Mouse (Mus musculus): ENCODE measurements at regions not wholly inside any gene's neighbourhood (a gene's known extent, or its start where the extent isn't known, plus 50 kb on each side); places are given as distances from the start of the nearest gene placed in this dataset.

GRCm38 (mm10) chr6:31129987-31130386 is 171.1 kb upstream of the Klf14 start:
- Histone ChIP-seq H3K9me3 (ENCODE audit: control insufficient read depth, low read length) (no peaks in the 10 kb centered on the region), H3K4me2 (ENCODE audit: low read depth, low read length) (no peak overlapping the region), H3K27ac (ENCODE audit: low read length) (no peak overlapping the region), H3K27me3 (ENCODE audit: control insufficient read depth, insufficient read depth, low read depth, low read length) (no peaks in the 10 kb centered on the region), H3K4me1 (replicated peaks; ENCODE audit: control insufficient read depth, insufficient read depth, low read length) (peaks cover 9% of the 10 kb centered on the region), H3K9ac (ENCODE audit: low read length) (no peak overlapping the region), H3K36me3 (ENCODE audit: control insufficient read depth, insufficient read depth, low read length) (no peaks in the 10 kb centered on the region), H3K4me3 (ENCODE audit: low read length) (no peak overlapping the region)
- WGBS, result 62% methylated on average over 7 of the region's 7 CpGs
- no peak for ATAC-seq (ENCODE audit: low read depth)

- no peak for ATAC-seq (ENCODE audit: low read depth)
- H3K9me3 ChIP-seq (ENCODE audit: control insufficient read depth, low read length), result no peaks in the 10 kb centered on the region
- WGBS, result 75% methylated on average over 1 of the region's 1 CpGs
Measured at GRCm38 (mm10) chr6:31130522-31130921, 171.6 kb upstream of the Klf14 start.

GRCm38 (mm10) chr6:31131716-31132115 is 172.8 kb upstream of the Klf14 start:
- Histone ChIP-seq H3K9ac (ENCODE audit: low read length) (no peak overlapping the region), H3K27me3 (ENCODE audit: control insufficient read depth, insufficient read depth, low read depth, low read length) (no peaks in the 10 kb centered on the region), H3K4me3 (ENCODE audit: low read length) (no peak overlapping the region), H3K27ac (ENCODE audit: low read length) (no peak overlapping the region), H3K9me3 (ENCODE audit: control insufficient read depth, low read length) (no peaks in the 10 kb centered on the region), H3K36me3 (ENCODE audit: control insufficient read depth, insufficient read depth, low read length) (no peaks in the 10 kb centered on the region), H3K4me1 (replicated peaks; ENCODE audit: control insufficient read depth, insufficient read depth, low read length) (peaks cover 9% of the 10 kb centered on the region), H3K4me2 (ENCODE audit: low read depth, low read length) (no peak overlapping the region)
- 71% methylated on average over 9 of the region's 9 CpGs for WGBS
- no peak for ATAC-seq (ENCODE audit: low read depth)

More at GRCm38 (mm10) chr6:31130522-31130921, 171.6 kb upstream of the Klf14 start:
- no peak overlapping the region for H3K27ac ChIP-seq (ENCODE audit: low read length)
- H3K9ac ChIP-seq (ENCODE audit: low read length), result no peak overlapping the region
- no peak overlapping the region for H3K4me3 ChIP-seq (ENCODE audit: low read length)
- no peaks in the 10 kb centered on the region for H3K27me3 ChIP-seq (ENCODE audit: control insufficient read depth, insufficient read depth, low read depth, low read length)
- H3K4me1 ChIP-seq (replicated peaks; ENCODE audit: control insufficient read depth, insufficient read depth, low read length), result peaks cover 9% of the 10 kb centered on the region
- H3K4me2 ChIP-seq (ENCODE audit: low read depth, low read length), result no peak overlapping the region
- no peaks in the 10 kb centered on the region for H3K36me3 ChIP-seq (ENCODE audit: control insufficient read depth, insufficient read depth, low read length)

DNA sequence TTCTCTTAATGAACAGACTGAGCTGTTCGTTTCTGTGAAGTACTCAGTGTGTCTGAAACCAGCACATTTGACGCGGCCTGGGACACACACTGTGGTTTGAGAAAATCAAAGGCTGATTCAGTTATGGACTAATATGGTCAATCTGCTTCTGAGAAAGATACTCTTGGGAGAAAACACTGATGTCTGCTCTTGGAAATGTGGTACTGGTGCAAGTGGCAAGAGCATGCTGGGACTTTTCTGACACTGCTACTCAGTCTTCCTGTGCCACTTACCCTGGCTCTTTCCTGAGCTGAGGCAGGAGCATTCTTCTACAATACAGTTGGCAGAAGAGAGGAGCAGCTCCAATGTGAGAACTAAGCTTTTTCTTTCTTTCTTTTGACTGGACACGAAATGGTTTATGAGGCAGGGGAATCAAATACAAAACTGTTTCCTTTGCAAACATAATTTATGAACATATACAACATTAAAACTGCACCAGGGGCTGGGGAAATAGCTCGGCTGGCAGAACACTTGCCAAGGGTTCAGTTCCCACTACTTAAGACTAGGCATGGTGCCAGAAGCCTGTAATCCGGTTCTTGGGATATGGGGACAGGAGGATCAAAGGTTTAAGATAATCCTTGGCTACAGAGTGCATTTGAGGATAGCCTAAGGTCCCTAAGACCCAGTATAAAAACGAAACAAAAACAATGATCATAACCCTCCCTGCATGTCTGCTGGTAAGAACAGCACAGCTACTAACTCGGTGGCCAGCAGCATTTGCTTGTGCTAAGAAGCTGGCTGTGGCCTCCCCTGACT is 173.7 kb upstream of the Klf14 start:
- H3K4me3 ChIP-seq (ENCODE audit: low read length), result no peak overlapping the region
- no peak overlapping the region for H3K27ac ChIP-seq (ENCODE audit: low read length)
- WGBS, result 62% methylated on average over 8 of the region's 8 CpGs
- H3K9me3 ChIP-seq (ENCODE audit: control insufficient read depth, low read length), result no peaks in the 10 kb centered on the region
- no peaks in the 10 kb centered on the region for H3K27me3 ChIP-seq (ENCODE audit: control insufficient read depth, insufficient read depth, low read depth, low read length)
- no peak for ATAC-seq (ENCODE audit: low read depth)
- H3K4me1 ChIP-seq (replicated peaks; ENCODE audit: control insufficient read depth, insufficient read depth, low read length), result peaks cover 9% of the 10 kb centered on the region
- no peak overlapping the region for H3K9ac ChIP-seq (ENCODE audit: low read length)
- H3K36me3 ChIP-seq (ENCODE audit: control insufficient read depth, insufficient read depth, low read length), result no peaks in the 10 kb centered on the region
- no peak overlapping the region for H3K4me2 ChIP-seq (ENCODE audit: low read depth, low read length)

DNA sequence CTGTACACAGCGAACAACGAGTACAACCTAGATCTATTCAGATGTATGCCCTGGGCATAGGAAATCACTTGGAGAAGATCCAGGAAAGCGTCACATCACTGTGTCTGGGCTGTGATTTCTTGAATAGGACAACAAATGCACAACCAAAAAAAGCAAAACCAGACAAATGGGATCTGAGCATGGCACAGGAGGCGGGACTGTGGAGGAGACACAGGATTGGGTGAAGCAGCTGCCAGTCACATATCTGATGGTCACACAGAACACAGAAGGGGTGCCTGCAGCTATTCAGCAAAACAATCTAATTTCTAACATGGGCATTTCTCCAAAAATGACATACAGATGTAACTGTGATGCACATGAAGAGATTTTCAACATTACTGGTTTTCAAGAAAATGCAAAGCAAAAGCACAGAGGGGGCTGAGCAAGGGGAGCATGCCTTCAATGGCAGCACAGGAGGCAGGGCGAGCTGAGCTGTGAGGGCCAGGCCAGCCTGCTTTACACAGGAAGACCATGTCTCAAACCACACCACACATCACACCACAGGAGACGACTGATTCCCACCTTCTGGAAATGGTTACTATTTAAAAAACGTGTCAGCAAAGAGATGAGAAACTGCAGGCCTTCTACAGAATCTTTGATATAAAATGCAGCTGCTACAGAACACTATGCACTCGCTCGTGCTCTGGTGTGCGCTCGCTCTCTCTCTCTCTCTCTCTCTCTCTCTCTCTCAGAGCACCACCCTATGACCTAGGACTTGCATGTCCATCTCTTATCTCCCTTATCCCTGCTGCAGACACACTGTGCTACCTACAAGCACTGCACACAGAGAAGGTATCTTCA is 175.2 kb upstream of the Klf14 start:
- Histone ChIP-seq H3K27me3 (ENCODE audit: control insufficient read depth, insufficient read depth, low read depth, low read length) (no peaks in the 10 kb centered on the region), H3K36me3 (ENCODE audit: control insufficient read depth, insufficient read depth, low read length) (no peaks in the 10 kb centered on the region), H3K4me2 (ENCODE audit: low read depth, low read length) (no peak overlapping the region), H3K4me1 (replicated peaks; ENCODE audit: control insufficient read depth, insufficient read depth, low read length) (peaks cover 9% of the 10 kb centered on the region), H3K9me3 (ENCODE audit: control insufficient read depth, low read length) (no peaks in the 10 kb centered on the region), H3K27ac (ENCODE audit: low read length) (no peak overlapping the region), H3K4me3 (ENCODE audit: low read length) (no peak overlapping the region), H3K9ac (ENCODE audit: low read length) (no peak overlapping the region)
- WGBS, result 75% methylated on average over 11 of the region's 11 CpGs
- ATAC-seq (ENCODE audit: low read depth), result no peak

GRCm38 (mm10) chr6:31134736-31135077 is 175.8 kb upstream of the Klf14 start:
- 54% methylated on average over 8 of the region's 8 CpGs for whole genome bisulfite sequencing
- no peak overlapping the region for H3K4me3 ChIP-seq (ENCODE audit: low read length)
- H3K27ac ChIP-seq (ENCODE audit: low read length), result no peak overlapping the region
- H3K4me1 ChIP-seq (replicated peaks; ENCODE audit: control insufficient read depth, insufficient read depth, low read length), result peaks cover 6% of the 10 kb centered on the region
- H3K4me2 ChIP-seq (ENCODE audit: low read depth, low read length), result no peak overlapping the region
- no peaks in the 10 kb centered on the region for H3K36me3 ChIP-seq (ENCODE audit: control insufficient read depth, insufficient read depth, low read length)
- no peak for ATAC-seq (ENCODE audit: low read depth)
- H3K9ac ChIP-seq (ENCODE audit: low read length), result no peak overlapping the region
- H3K9me3 ChIP-seq (ENCODE audit: control insufficient read depth, low read length), result no peaks in the 10 kb centered on the region
- no peaks in the 10 kb centered on the region for H3K27me3 ChIP-seq (ENCODE audit: control insufficient read depth, insufficient read depth, low read depth, low read length)

DNA sequence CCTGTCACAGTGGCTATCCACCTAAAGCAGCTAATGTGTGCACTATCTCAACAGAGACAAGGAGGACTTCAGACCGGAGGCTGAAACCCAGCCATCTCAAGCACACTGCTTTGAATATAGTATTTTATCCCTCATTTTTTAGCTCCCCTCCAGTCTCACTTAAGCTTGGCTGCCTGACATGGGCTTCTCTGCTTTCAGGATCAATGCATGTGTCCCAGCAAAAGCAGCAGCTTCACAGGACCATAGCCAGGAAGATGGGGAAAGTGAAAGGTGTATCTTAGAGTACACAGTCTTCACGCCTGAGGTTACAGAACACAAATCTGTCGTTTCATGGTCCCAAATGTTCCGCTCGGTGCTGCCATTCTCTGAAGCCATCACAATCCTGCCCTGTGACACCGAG is 176.7 kb upstream of the Klf14 start:
- no peaks in the 10 kb centered on the region for H3K36me3 ChIP-seq (ENCODE audit: control insufficient read depth, insufficient read depth, low read length)
- H3K27me3 ChIP-seq (ENCODE audit: control insufficient read depth, insufficient read depth, low read depth, low read length), result no peaks in the 10 kb centered on the region
- 80% methylated on average over 6 of the region's 6 CpGs for WGBS
- peaks cover 3% of the 10 kb centered on the region for H3K4me1 ChIP-seq (replicated peaks; ENCODE audit: control insufficient read depth, insufficient read depth, low read length)
- H3K9ac ChIP-seq (ENCODE audit: low read length), result no peak overlapping the region
- no peak overlapping the region for H3K4me3 ChIP-seq (ENCODE audit: low read length)
- H3K4me2 ChIP-seq (ENCODE audit: low read depth, low read length), result no peak overlapping the region
- no peak overlapping the region for H3K27ac ChIP-seq (ENCODE audit: low read length)
- H3K9me3 ChIP-seq (ENCODE audit: control insufficient read depth, low read length), result no peaks in the 10 kb centered on the region
- no peak for ATAC-seq (ENCODE audit: low read depth)

DNA sequence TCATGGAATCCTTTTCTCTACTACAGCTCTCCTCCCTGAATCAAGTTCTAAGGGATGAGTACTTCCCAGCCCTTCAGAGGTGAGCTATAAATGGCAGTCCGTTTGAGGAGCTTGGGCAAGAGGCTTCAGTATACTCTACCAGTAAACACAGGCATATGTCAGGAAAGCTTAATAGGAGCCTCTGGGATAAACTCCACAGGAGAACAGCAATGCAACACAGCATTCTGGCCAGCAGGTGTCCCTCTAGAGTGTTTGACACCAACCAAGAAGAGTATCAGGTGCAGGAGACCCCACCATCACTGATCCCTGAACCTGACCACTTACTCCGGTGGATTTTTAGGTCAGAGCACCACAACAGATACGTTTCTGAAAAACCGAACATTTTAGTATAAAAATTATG is 178.0 kb upstream of the Klf14 start:
- H3K4me2 ChIP-seq (ENCODE audit: low read depth, low read length), result no peak overlapping the region
- ATAC-seq (ENCODE audit: low read depth), result no peak
- H3K27me3 ChIP-seq (ENCODE audit: control insufficient read depth, insufficient read depth, low read depth, low read length), result no peaks in the 10 kb centered on the region
- no peak overlapping the region for H3K9ac ChIP-seq (ENCODE audit: low read length)
- peaks cover 3% of the 10 kb centered on the region for H3K4me1 ChIP-seq (replicated peaks; ENCODE audit: control insufficient read depth, insufficient read depth, low read length)
- 54% methylated on average over 4 of the region's 4 CpGs for WGBS
- H3K36me3 ChIP-seq (ENCODE audit: control insufficient read depth, insufficient read depth, low read length), result no peaks in the 10 kb centered on the region
- no peaks in the 10 kb centered on the region for H3K9me3 ChIP-seq (ENCODE audit: control insufficient read depth, low read length)
- H3K4me3 ChIP-seq (ENCODE audit: low read length), result no peak overlapping the region
- H3K27ac ChIP-seq (ENCODE audit: low read length), result no peak overlapping the region

DNA sequence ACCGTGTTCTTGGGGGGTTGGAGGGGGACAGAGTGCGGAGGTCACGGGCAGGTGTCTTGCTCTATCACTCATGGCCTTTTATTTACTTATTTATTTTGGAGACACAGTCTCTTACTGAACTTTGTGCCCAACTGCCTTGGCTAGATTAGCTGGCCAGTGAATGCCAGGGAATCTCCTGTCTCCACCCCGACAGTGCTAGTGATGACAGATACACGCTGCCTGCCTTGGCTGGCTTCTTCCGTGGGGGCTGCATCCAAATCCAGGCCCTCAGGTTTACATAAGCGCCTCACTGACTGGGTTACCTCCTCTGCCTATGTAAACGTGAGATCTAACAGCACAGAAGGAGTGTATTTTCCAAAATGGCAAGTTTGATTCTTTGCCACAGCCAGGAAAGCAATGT is 178.5 kb upstream of the Klf14 start:
- Histone ChIP-seq H3K4me3 (ENCODE audit: low read length) (no peak overlapping the region), H3K27me3 (ENCODE audit: control insufficient read depth, insufficient read depth, low read depth, low read length) (no peaks in the 10 kb centered on the region), H3K9me3 (ENCODE audit: control insufficient read depth, low read length) (no peaks in the 10 kb centered on the region), H3K27ac (ENCODE audit: low read length) (no peak overlapping the region), H3K4me1 (replicated peaks; ENCODE audit: control insufficient read depth, insufficient read depth, low read length) (peaks cover 3% of the 10 kb centered on the region), H3K9ac (ENCODE audit: low read length) (no peak overlapping the region), H3K4me2 (ENCODE audit: low read depth, low read length) (no peak overlapping the region), H3K36me3 (ENCODE audit: control insufficient read depth, insufficient read depth, low read length) (no peaks in the 10 kb centered on the region)
- ATAC-seq (ENCODE audit: low read depth), result no peak
- WGBS, result 59% methylated on average over 8 of the region's 8 CpGs

All from lung, embryonic 16.5 days (tissue).